Mouse (Mus musculus): ENCODE data around the gene Ghrh.

GRCm38 (mm10) chr2:157309611-157310010, 37.7 kb downstream of the Ghrh start:
- TF ChIP-seq CTCF (IDR thresholded peaks at IDR 0.05 in 2 of 3, conservative IDR thresholded peaks at IDR 0.05 in 1 of 3; ENCODE audit: control insufficient read depth in 1 of 3, insufficient read depth in 1 of 3, low read depth in 2 of 3, low read length in 3 of 3, poor library complexity in 1 of 3, severe bottlenecking in 1 of 3) (no peak), TBP (IDR thresholded peaks at IDR 0.05; ENCODE audit: low read depth, low read length) (no peak), POLR2A (IDR thresholded peaks at IDR 0.05; ENCODE audit: control insufficient read depth in 1 of 2, insufficient read depth in 1 of 2, low read depth in 1 of 2, low read length in 2 of 2, poor library complexity in 1 of 2) (no peak), UBTF (IDR thresholded peaks at IDR 0.05; ENCODE audit: borderline replicate concordance, insufficient read depth, low read depth, low read length) (no peak), NELFE (IDR thresholded peaks at IDR 0.05; ENCODE audit: low read depth, low read length) (no peak), ZMIZ1 (IDR thresholded peaks at IDR 0.05; ENCODE audit: low read depth, low read length) (no peak), GATA1 (IDR thresholded peaks at IDR 0.05; ENCODE audit: low read depth, low read length) (no peak), RCOR1 (IDR thresholded peaks at IDR 0.05; ENCODE audit: low read depth, low read length) (no peak), ETS1 (IDR thresholded peaks at IDR 0.05; ENCODE audit: low read depth, low read length) (no peak), EP300 (IDR thresholded peaks at IDR 0.05; ENCODE audit: low read depth in 1 of 2, low read length in 2 of 2) (no peak), GABPA (IDR thresholded peaks at IDR 0.05; ENCODE audit: low read depth, low read length) (no peak), ZC3H11A (IDR thresholded peaks at IDR 0.05; ENCODE audit: low read depth, low read length) (no peak), USF2 (IDR thresholded peaks at IDR 0.05; ENCODE audit: borderline replicate concordance in 1 of 2, insufficient read depth in 1 of 2, low read depth in 1 of 2, low read length in 2 of 2) (no peak)
